Mouse (Mus musculus) forebrain, embryonic 14.5 days (tissue): ENCODE results near the gene Rpl41. TPM values are rescaled to one million over a fixed set of nuclear protein-coding genes. Genes with fewer than 3 reads are reported as not detected.
"Not testable (repeated sequence)": the region's sequence is repeated elsewhere in the genome, so short reads cannot be mapped to it uniquely, and the experiment has no call there.

Experiments used
- ATAC-seq: fragments of 200-750 bp; cut with Nextera tagmentation; 2 replicates; pipeline ENCODE4 v1.8.0; 2017; ENCODE audit warnings: mild to moderate bottlenecking, moderate library complexity
- DNase-seq: peaks from one replicate; pipeline ENCODE4 v3.0.0-alpha.2; 2015; ENCODE audit warnings: low spot score
- H3K27ac ChIP-seq: fragments of 300-500 bp; sonication (generic); 2 replicates; pipeline ENCODE4 v1.5.1; 2014; ENCODE audit warnings: low read depth, mild to moderate bottlenecking, control low read depth, low read length, moderate library complexity
- H3K27me3 ChIP-seq: fragments of 300-500 bp; sonication (generic); replicated peaks from 2 replicates; pipeline ENCODE4 v1.6.1; 2014; ENCODE audit warnings: low read length, control low read depth, mixed read lengths; ENCODE audit not compliant: control insufficient read depth, insufficient read depth
- H3K36me3 ChIP-seq: fragments of 300-500 bp; sonication (generic); 2 replicates; pipeline ENCODE4 v1.6.1; 2014; ENCODE audit warnings: low read length, control low read depth; ENCODE audit not compliant: control insufficient read depth, insufficient read depth
- H3K4me1 ChIP-seq: fragments of 300-500 bp; sonication (generic); 2 replicates; pipeline ENCODE4 v1.6.1; 2014; ENCODE audit warnings: antibody characterized with exemption, low read length, control low read depth; ENCODE audit not compliant: control insufficient read depth, insufficient read depth
- H3K4me2 ChIP-seq: fragments of 300-500 bp; sonication (generic); 2 replicates; pipeline ENCODE4 v1.6.1; 2014; ENCODE audit warnings: mild to moderate bottlenecking, control low read depth, low read length
- H3K4me3 ChIP-seq: fragments of 300-500 bp; sonication (generic); 2 replicates; pipeline ENCODE4 v1.5.1; 2014; ENCODE audit warnings: low read depth, low read length, control low read depth
- H3K9ac ChIP-seq: fragments of 300-500 bp; sonication (generic); 2 replicates; pipeline ENCODE4 v1.6.1; 2014; ENCODE audit warnings: mild to moderate bottlenecking, low read length, control low read depth, moderate library complexity
- H3K9me3 ChIP-seq: fragments of 300-500 bp; sonication (generic); replicated peaks from 2 replicates; pipeline ENCODE4 v1.6.1; 2016; ENCODE audit warnings: low read length, control low read depth, mixed read lengths; ENCODE audit not compliant: control insufficient read depth
- WGBS: fragments of 180-500 bp; shearing (Covaris S2); extraction: QIAGEN DNeasy Blood & Tissue Kit; methylation state at CpG from one replicate; pipeline ENCODE4 v1.1.7; 2014; 5-methylcytosine and 5-hydroxymethylcytosine counted together
- polyA plus RNA-seq: library from polyadenylated mRNA; unstranded; fragments of >200 nt; fragmentation: Nextera tagmentation; extraction: Ambion mirVana; gene quantifications from 2 replicates; pipeline ENCODE4 v1.2.1, GENCODE M21; 2014

Gene Rpl41
- polyA plus RNA-seq, 1 experiment from 2014 or later: 3,259 TPM

DNA sequence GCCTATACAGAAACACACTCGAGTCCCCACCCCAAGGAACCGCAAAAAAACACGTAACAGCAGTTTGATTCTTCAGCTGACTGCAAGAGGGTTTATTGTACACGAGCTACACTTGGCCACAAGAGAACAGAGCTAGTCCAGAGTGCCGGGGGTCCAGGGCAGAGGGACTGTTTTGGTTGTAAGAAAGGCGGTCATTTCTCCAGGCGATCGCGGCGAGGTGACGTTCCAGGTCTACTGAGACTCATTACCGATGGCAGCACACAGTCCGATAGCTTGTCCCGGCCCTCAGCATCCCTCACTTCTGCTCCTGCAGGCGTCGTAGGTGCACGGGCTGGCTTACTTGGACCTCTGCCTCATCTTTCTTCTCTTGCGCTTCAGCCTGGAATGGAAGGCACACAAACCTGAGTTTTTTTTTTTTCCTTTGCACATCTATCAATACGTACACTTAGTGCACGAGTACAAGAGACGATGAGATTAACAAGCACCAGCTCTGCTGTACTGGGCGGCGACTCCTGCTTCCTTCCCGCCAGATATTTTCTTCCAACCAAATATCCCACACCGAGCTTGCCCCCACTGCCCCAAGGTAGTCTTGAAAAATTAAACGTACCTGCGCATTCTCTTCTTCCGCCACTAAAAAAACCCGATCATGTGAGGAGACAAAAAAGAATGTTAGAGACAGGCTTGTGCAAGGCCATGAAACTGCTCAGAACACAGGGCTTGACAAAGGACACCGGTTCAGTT is 884 bp downstream of the Rpl41 start:
- ATAC-seq, H3K9me3 ChIP-seq, DNase-seq, H3K4me1 ChIP-seq, H3K27me3 ChIP-seq: not testable (repeated sequence)
- Histone ChIP-seq H3K27ac (peak overlapping the region; percentile 97), H3K4me2 (peak overlapping the region; percentile 87), H3K9ac (peak overlapping the region; percentile 92), H3K36me3 (peaks cover 27% of the 10 kb centered on the region), H3K4me3 (peak overlapping the region; percentile 63)
- WGBS: under 1% methylated on average over 20 of the region's 30 CpGs

DNA sequence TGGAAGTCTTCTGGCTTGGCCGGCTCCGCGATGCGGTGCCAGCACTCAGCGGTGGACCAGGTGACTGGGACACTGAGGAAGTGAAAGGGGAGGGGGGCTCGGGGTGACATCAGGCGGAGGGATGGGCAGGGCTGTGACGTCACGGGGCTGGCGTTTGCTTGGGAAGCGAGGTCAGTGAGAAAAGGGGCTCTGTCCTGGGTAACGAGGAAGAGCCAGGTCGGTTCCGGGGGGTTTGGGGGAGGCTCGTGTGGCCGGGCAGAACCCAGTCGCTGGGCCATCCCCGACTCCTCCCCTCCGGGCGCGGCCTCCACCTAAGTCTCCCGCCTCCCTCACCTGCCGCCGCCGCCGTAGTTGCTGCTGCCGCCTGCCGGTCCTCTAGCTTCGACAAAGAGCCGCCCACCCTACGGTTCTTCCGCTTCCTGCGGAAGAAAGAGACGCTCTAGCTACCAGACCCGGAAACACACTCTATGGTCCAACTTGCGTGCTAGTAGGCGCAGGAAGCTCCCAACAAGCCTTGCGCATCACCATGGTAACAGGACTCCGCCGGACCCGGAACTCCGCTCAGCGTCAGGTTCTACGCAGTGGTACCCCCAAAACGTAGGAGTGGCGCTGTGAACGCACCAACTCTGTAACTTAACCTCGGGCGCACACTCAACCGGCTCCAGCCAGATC is 1.6 kb downstream of the Rpl41 start, which contains the start of gene Zc3h10:
Gene Zc3h10 (minus strand): TSS at position 414 of the 672 bp plus-strand sequence.
- Histone ChIP-seq H3K36me3 (peaks cover 34% of the 10 kb centered on the region), H3K9me3 (no peaks in the 10 kb centered on the region), H3K4me3 (peak within 1 kb of the TSS; percentile 63), H3K9ac (peak within 1 kb of the TSS; percentile 92), H3K27me3 (no peaks in the 10 kb centered on the region), H3K27ac (peak within 1 kb of the TSS; percentile 97), H3K4me2 (peak within 1 kb of the TSS; percentile 87), H3K4me1 (peaks cover 7% of the 10 kb centered on the region; the same call in 1 of the 2 replicates)
- peak; percentile 93 for ATAC-seq
- under 1% methylated on average over 47 of the region's 50 CpGs for WGBS
- peak; percentile 99 for DNase-seq

- Histone ChIP-seq H3K9me3 (no peaks in the 10 kb centered on the region), H3K9ac (peak overlapping the region; percentile 71), H3K27ac (peak overlapping the region; percentile 97), H3K4me3 (peak overlapping the region; percentile 63), H3K36me3 (peaks cover 41% of the 10 kb centered on the region), H3K27me3 (no peaks in the 10 kb centered on the region), H3K4me1 (peaks cover 7% of the 10 kb centered on the region; the same call in 1 of the 2 replicates), H3K4me2 (peak overlapping the region; percentile 87)
- WGBS: 25% methylated on average over 7 of the region's 7 CpGs
- ATAC-seq: no peak
- no peak for DNase-seq
Observed at GRCm38 (mm10) chr10:128546787-128547186, 2.3 kb downstream of the Rpl41 start.

- 14% methylated on average over 4 of the region's 4 CpGs for WGBS
- H3K9ac ChIP-seq: peak overlapping the region; percentile 71; the same call in 1 of the 2 replicates
Observed at GRCm38 (mm10) chr10:128546361-128546760, 2.7 kb downstream of the Rpl41 start.

GRCm38 (mm10) chr10:128545570-128545898 is 3.6 kb downstream of the Rpl41 start:
- peaks cover 48% of the 10 kb centered on the region for H3K36me3 ChIP-seq
- peaks cover 7% of the 10 kb centered on the region; the same call in 1 of the 2 replicates for H3K4me1 ChIP-seq
- H3K27me3 ChIP-seq: no peaks in the 10 kb centered on the region
- H3K4me3 ChIP-seq: no peak overlapping the region
- H3K4me2 ChIP-seq: no peak overlapping the region
- no peak overlapping the region for H3K27ac ChIP-seq
- no peak overlapping the region for H3K9ac ChIP-seq
- 94% methylated on average over 3 of the region's 3 CpGs for WGBS
- H3K9me3 ChIP-seq: no peaks in the 10 kb centered on the region
- ATAC-seq (no peak), DNase-seq (no peak)

More at GRCm38 (mm10) chr10:128546361-128546760, 2.7 kb downstream of the Rpl41 start:
- H3K4me2 ChIP-seq: peak overlapping the region; percentile 87
- DNase-seq (peak; percentile 79), ATAC-seq (no peak)
- no peaks in the 10 kb centered on the region for H3K9me3 ChIP-seq
- H3K27me3 ChIP-seq: no peaks in the 10 kb centered on the region
- H3K27ac ChIP-seq: no peak overlapping the region
- H3K4me1 ChIP-seq: peaks cover 7% of the 10 kb centered on the region; the same call in 1 of the 2 replicates
- H3K36me3 ChIP-seq: peaks cover 44% of the 10 kb centered on the region
- H3K4me3 ChIP-seq: peak overlapping the region; percentile 63

DNA sequence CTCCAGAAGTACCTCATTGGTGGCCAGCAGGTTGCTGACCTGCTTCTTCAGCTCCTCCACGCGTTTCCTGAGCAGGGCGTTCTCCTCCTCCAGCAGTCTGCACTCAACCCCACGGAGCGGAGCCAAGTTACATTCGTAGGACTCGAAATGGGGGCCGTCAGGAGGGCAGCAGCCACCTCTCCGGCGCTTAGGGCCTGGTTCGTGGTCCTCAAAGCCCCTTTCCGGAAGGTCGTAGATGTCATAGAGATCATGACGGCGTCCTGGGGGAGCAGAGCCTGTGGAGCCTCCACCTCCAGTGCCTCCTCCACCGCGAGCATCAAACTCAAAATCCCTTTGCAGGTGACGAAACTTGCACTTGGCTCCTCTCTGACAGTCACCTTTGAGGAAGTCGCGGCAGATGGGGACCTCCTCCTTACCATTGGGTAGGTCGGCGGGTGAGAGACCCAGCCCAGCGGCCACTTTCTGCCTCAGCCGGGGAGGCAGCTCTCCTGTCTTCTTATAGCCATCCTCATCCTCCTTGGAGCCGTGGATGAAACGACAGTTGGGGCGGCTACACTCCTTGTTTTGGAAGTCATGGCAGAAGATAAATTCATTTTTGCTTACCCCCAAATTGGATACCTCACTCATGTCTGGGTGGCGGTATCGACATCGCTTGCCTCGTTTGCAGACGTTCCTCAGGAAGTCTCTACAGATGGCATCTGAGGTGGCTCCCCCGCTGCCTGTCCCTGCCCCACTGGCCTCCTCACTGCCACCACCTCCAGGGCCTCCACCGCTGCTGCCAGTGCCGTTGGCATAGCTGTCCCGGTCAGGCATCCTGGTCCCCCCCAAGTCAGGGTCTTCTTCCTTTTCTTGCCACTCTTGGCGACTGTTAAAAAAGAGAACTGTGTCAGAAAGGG is 4.2 kb downstream of the Rpl41 start:
- DNase-seq (no peak), ATAC-seq (no peak)
- H3K9me3 ChIP-seq: no peaks in the 10 kb centered on the region
- no peak overlapping the region for H3K9ac ChIP-seq
- 93% methylated on average over 37 of the region's 37 CpGs for WGBS
- H3K27ac ChIP-seq: no peak overlapping the region
- H3K36me3 ChIP-seq: peaks cover 48% of the 10 kb centered on the region
- H3K4me2 ChIP-seq: no peak overlapping the region
- H3K27me3 ChIP-seq: no peaks in the 10 kb centered on the region
- no peak overlapping the region for H3K4me3 ChIP-seq
- peaks cover 7% of the 10 kb centered on the region; the same call in 1 of the 2 replicates for H3K4me1 ChIP-seq

GRCm38 (mm10) chr10:128544151-128544657 is 4.9 kb downstream of the Rpl41 start:
- Histone ChIP-seq H3K4me3 (no peak overlapping the region), H3K4me1 (peaks cover 7% of the 10 kb centered on the region; the same call in 1 of the 2 replicates), H3K4me2 (no peak overlapping the region), H3K27ac (no peak overlapping the region), H3K36me3 (peaks cover 48% of the 10 kb centered on the region), H3K27me3 (no peaks in the 10 kb centered on the region), H3K9me3 (no peaks in the 10 kb centered on the region), H3K9ac (no peak overlapping the region)
- no peak for ATAC-seq
- DNase-seq: no peak
- 96% methylated on average over 15 of the region's 15 CpGs for WGBS

DNA sequence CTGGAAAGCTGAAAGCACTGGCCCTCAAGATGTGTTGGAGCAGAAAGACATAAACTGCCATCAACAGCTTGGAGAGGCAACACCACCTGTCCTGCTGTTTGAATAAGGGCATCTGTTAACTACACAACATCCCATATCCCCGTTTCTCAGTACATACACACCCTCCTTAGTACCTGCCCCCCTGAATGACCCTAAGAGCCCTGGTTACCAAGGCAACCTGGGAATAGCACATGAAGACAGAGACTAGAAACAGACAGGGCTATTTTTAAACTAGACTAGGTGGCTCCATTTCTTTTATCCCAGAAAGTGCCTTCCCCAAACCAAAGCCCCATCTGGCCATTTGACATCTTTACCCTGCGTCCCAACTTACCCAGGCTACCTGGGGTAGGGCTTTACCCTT is 6.0 kb downstream of the Rpl41 start:
- H3K4me1 ChIP-seq: peaks cover 7% of the 10 kb centered on the region; the same call in 1 of the 2 replicates

More for the DNA sequence above, 6.0 kb downstream of the Rpl41 start:
- H3K27ac ChIP-seq: no peak overlapping the region
- peaks cover 48% of the 10 kb centered on the region for H3K36me3 ChIP-seq
- DNase-seq (no peak), ATAC-seq (no peak)
- H3K9me3 ChIP-seq: no peaks in the 10 kb centered on the region
- H3K9ac ChIP-seq: no peak overlapping the region
- no peak overlapping the region for H3K4me2 ChIP-seq
- no peak overlapping the region for H3K4me3 ChIP-seq
- no peaks in the 10 kb centered on the region for H3K27me3 ChIP-seq
- WGBS: 75% methylated on average over 2 of the region's 2 CpGs
